Mouse (Mus musculus): Measurements from ENCODE around the gene Smad6. TPM values are rescaled to one million over a fixed set of nuclear protein-coding genes. Genes with fewer than 3 reads are reported as not detected.
A peak's percentile ranks its signal among the peaks of the same experiment; 100 is the strongest.

The Smad6 gene
- 3.8 and 4.4 TPM in 2 replicates for polyA plus RNA-seq (2016; fragmentation: Nextera tagmentation; extraction: Ambion mirVana)

GRCm38 (mm10) chr9:64021853-64022561 lies at the start of gene Smad6:
TSS of gene Smad6 (minus strand) at chr9:64022059.
- Histone ChIP-seq H3K4me1 (peaks cover 80% of the 10 kb centered on the region), H3K27ac (replicated peaks) (peak within 1 kb of the TSS; percentile 95), H3K4me3 (peak within 1 kb of the TSS; percentile 88), H3K9me3 (replicated peaks) (no peaks in the 10 kb centered on the region), H3K27me3 (ENCODE audit: low read depth, poor library complexity, severe bottlenecking) (peaks cover 36% of the 10 kb centered on the region), H3K36me3 (no peaks in the 10 kb centered on the region)
- DNase-seq (ENCODE audit: low spot score): peak; percentile 96
- WGBS: under 1% methylated on average over 60 of the region's 60 CpGs

GRCm38 (mm10) chr9:64070674-64071073 lies 48.8 kb upstream of the Smad6 start:
- Histone ChIP-seq H3K27ac (replicated peaks) (0 out of 2 replicates have a peak overlapping the region, but pooled peaks have one; percentile 38), H3K36me3 (no peaks in the 10 kb centered on the region), H3K27me3 (ENCODE audit: low read depth, poor library complexity, severe bottlenecking) (no peaks in the 10 kb centered on the region), H3K9me3 (replicated peaks) (no peaks in the 10 kb centered on the region), H3K4me3 (no peak overlapping the region), H3K4me1 (peaks cover 29% of the 10 kb centered on the region)
- no peak for DNase-seq (ENCODE audit: low spot score)
- WGBS: 93% methylated on average over 5 of the region's 5 CpGs

- Histone ChIP-seq H3K4me1 (peaks cover 29% of the 10 kb centered on the region), H3K27ac (replicated peaks) (0 out of 2 replicates have a peak overlapping the region, but pooled peaks have one; percentile 10), H3K9me3 (replicated peaks) (no peaks in the 10 kb centered on the region), H3K27me3 (ENCODE audit: low read depth, poor library complexity, severe bottlenecking) (no peaks in the 10 kb centered on the region), H3K4me3 (no peak overlapping the region), H3K36me3 (no peaks in the 10 kb centered on the region)
- WGBS: 77% methylated on average over 5 of the region's 5 CpGs
- DNase-seq (ENCODE audit: low spot score): no peak
These were observed 47.3 kb upstream of the Smad6 start for GRCm38 (mm10) chr9:64069131-64069530.

GRCm38 (mm10) chr9:64068571-64068970 lies 46.7 kb upstream of the Smad6 start:
- Histone ChIP-seq H3K4me1 (peaks cover 29% of the 10 kb centered on the region), H3K4me3 (no peak overlapping the region), H3K9me3 (replicated peaks) (no peaks in the 10 kb centered on the region), H3K27ac (replicated peaks) (no peak overlapping the region), H3K36me3 (no peaks in the 10 kb centered on the region), H3K27me3 (ENCODE audit: low read depth, poor library complexity, severe bottlenecking) (no peaks in the 10 kb centered on the region)
- DNase-seq (ENCODE audit: low spot score): no peak
- 89% methylated on average over 1 of the region's 1 CpGs for WGBS

DNA sequence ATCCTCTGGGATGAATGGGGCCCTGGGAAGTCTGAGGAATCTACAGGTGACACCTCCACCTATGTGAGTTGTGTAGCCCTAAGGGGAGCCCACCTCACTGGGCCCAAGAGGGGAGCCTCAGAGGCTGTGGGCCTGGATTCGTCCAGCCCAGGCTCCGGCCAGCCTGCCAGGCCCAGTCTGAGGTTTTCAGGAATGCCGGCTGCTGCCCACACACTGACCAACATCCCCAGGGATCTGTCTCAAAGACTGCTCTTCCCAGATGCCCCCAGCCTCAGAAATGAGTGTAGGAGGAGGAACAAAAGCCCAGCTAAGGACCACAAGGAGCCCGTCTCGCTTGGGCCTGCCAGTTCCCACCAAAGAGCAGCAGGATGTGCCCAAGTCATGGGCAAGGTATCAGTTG lies 45.9 kb upstream of the Smad6 start:
- Histone ChIP-seq H3K9me3 (replicated peaks) (no peaks in the 10 kb centered on the region), H3K4me1 (peaks cover 29% of the 10 kb centered on the region), H3K27ac (replicated peaks) (peak overlapping the region; percentile 91), H3K36me3 (no peaks in the 10 kb centered on the region), H3K27me3 (ENCODE audit: low read depth, poor library complexity, severe bottlenecking) (no peaks in the 10 kb centered on the region), H3K4me3 (no peak overlapping the region)
- 88% methylated on average over 5 of the region's 5 CpGs for WGBS
- no peak for DNase-seq (ENCODE audit: low spot score)

GRCm38 (mm10) chr9:64060033-64060539 lies 38.2 kb upstream of the Smad6 start:
- no peaks in the 10 kb centered on the region for H3K36me3 ChIP-seq
- H3K4me3 ChIP-seq: peak overlapping the region; percentile 46
- H3K27ac ChIP-seq (replicated peaks): peak overlapping the region; percentile 84
- H3K9me3 ChIP-seq (replicated peaks): no peaks in the 10 kb centered on the region
- peaks cover 52% of the 10 kb centered on the region for H3K4me1 ChIP-seq
- DNase-seq (ENCODE audit: low spot score): peak; percentile 65
- WGBS: 3% methylated on average over 30 of the region's 30 CpGs
- H3K27me3 ChIP-seq (ENCODE audit: low read depth, poor library complexity, severe bottlenecking): peaks cover 43% of the 10 kb centered on the region

- 49% methylated on average over 7 of the region's 7 CpGs for WGBS
- peaks cover 70% of the 10 kb centered on the region for H3K4me1 ChIP-seq
- peak; percentile 69 for DNase-seq (ENCODE audit: low spot score)
- no peaks in the 10 kb centered on the region for H3K9me3 ChIP-seq (replicated peaks)
- H3K4me3 ChIP-seq: peak overlapping the region; percentile 30; the same call in 1 of the 2 replicates
- no peaks in the 10 kb centered on the region for H3K36me3 ChIP-seq
- H3K27ac ChIP-seq (replicated peaks): peak overlapping the region; percentile 84
- peaks cover 46% of the 10 kb centered on the region for H3K27me3 ChIP-seq (ENCODE audit: low read depth, poor library complexity, severe bottlenecking)
These were observed 36.2 kb upstream of the Smad6 start for GRCm38 (mm10) chr9:64057903-64058650.

DNA sequence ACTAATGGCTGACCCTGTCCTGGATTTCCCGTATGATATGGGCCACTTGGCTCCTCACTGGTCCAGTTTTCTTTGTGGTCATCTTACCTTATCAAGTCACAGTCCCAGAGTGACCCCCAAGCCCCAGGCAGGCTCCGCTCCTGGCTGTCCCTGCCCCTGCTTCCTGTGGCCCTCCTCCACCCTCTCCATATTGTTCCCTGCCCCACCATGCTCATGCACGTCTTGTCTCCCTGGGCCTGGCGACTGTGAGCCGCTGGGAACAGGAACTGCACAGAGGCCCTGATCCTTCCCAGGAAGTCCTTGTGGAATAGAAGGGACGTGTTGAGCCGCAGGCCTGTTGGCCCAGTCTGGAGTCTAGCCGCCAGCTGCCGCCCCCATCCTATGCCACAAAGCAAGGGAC lies 33.3 kb upstream of the Smad6 start:
- Histone ChIP-seq H3K27ac (replicated peaks) (peak overlapping the region; percentile 64), H3K9me3 (replicated peaks) (no peaks in the 10 kb centered on the region), H3K36me3 (no peaks in the 10 kb centered on the region), H3K27me3 (ENCODE audit: low read depth, poor library complexity, severe bottlenecking) (peaks cover 44% of the 10 kb centered on the region), H3K4me3 (no peak overlapping the region), H3K4me1 (peaks cover 62% of the 10 kb centered on the region)
- DNase-seq (ENCODE audit: low spot score): no peak
- 70% methylated on average over 9 of the region's 9 CpGs for WGBS

- DNase-seq (ENCODE audit: low spot score): no peak
These were observed 31.9 kb upstream of the Smad6 start for GRCm38 (mm10) chr9:64053786-64054185.

DNA sequence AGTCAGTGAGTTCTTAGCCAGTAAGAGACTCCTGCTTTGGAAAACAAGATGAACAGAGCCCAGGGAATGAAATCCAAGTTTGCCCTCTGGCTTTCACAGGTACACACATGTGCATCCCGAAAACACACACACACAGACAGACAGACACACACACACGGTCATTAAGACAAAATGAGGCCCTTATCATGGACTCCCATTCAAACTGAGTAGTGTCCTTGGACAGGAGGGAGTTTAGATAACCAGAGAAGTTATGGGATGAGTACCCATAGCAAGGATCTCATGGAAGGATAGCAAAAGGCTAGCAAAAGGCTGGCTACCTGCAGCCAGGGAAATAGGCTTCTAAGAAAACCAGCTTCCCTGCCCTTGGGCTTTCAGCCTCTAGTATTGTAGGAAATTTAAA lies 29.4 kb upstream of the Smad6 start:
- 86% methylated on average over 2 of the region's 2 CpGs for WGBS
- Histone ChIP-seq H3K27me3 (ENCODE audit: low read depth, poor library complexity, severe bottlenecking) (peaks cover 48% of the 10 kb centered on the region), H3K27ac (replicated peaks) (0 out of 2 replicates have a peak overlapping the region, but pooled peaks have one; percentile 75), H3K4me1 (peaks cover 46% of the 10 kb centered on the region), H3K36me3 (no peaks in the 10 kb centered on the region), H3K4me3 (no peak overlapping the region), H3K9me3 (replicated peaks) (no peaks in the 10 kb centered on the region)
- DNase-seq (ENCODE audit: low spot score): no peak

More at GRCm38 (mm10) chr9:64053786-64054185, 31.9 kb upstream of the Smad6 start:
- Histone ChIP-seq H3K4me3 (no peak overlapping the region), H3K27me3 (ENCODE audit: low read depth, poor library complexity, severe bottlenecking) (peaks cover 31% of the 10 kb centered on the region), H3K27ac (replicated peaks) (no peak overlapping the region), H3K36me3 (no peaks in the 10 kb centered on the region), H3K9me3 (replicated peaks) (no peaks in the 10 kb centered on the region), H3K4me1 (peaks cover 61% of the 10 kb centered on the region)
- WGBS: 62% methylated on average over 4 of the region's 4 CpGs

GRCm38 (mm10) chr9:64050513-64051065 lies 28.7 kb upstream of the Smad6 start:
- no peaks in the 10 kb centered on the region for H3K36me3 ChIP-seq
- H3K4me3 ChIP-seq: peak overlapping the region; percentile 53
- H3K4me1 ChIP-seq: peaks cover 46% of the 10 kb centered on the region
- no peak for DNase-seq (ENCODE audit: low spot score)
- 37% methylated on average over 8 of the region's 8 CpGs for WGBS
- peak overlapping the region; percentile 75 for H3K27ac ChIP-seq (replicated peaks)
- peaks cover 51% of the 10 kb centered on the region for H3K27me3 ChIP-seq (ENCODE audit: low read depth, poor library complexity, severe bottlenecking)
- H3K9me3 ChIP-seq (replicated peaks): no peaks in the 10 kb centered on the region

- peak overlapping the region; percentile 75 for H3K27ac ChIP-seq (replicated peaks)
- H3K4me1 ChIP-seq: peaks cover 47% of the 10 kb centered on the region
- peak; percentile 79 for DNase-seq (ENCODE audit: low spot score)
- WGBS: 9% methylated on average over 32 of the region's 32 CpGs
- H3K27me3 ChIP-seq (ENCODE audit: low read depth, poor library complexity, severe bottlenecking): peaks cover 58% of the 10 kb centered on the region
- no peaks in the 10 kb centered on the region for H3K9me3 ChIP-seq (replicated peaks)
- no peaks in the 10 kb centered on the region for H3K36me3 ChIP-seq
- H3K4me3 ChIP-seq: peak overlapping the region; percentile 53
These were observed 27.9 kb upstream of the Smad6 start for GRCm38 (mm10) chr9:64049471-64050380.

Data from midbrain, embryonic 10.5 days (tissue).